Mouse (Mus musculus) adrenal gland, adult 8-10 months (tissue): Measurements from ENCODE around the gene Parp8. TPM values are rescaled to one million over a fixed set of nuclear protein-coding genes. Genes with fewer than 3 reads are reported as not detected.

Experiments
- DNase-seq: peaks from one replicate; pipeline ENCODE4 v3.0.0; 2022
- total RNA-seq, 4 experiments: library from RNA; stranded (reverse); gene quantifications; 2 replicates each; pipeline ENCODE4 v1.2.4; 2022

Gene Parp8
- total RNA-seq, 4 experiments from 2014 or later = 9.7 to 23.7 (median 16.7) TPM

DNA sequence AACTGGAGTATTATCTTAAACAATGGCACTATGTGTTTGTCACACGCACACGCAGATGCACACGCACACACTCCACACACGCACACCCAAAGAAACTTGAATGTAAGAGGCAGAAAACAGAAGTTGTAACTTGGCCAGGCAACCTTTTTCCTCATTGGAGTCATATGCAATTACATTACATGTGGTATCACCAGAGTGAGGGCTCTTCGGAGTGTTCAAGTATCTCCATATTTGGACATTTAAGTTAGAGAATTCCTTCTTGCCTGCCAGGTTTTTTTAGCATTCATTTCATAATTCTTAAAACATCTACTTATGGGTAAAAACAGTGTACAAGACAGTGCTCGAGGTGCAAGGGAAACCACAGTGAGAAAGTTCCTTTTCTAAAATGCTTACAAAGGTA lies 6.7 kb downstream of the Parp8 start:
- no peak for DNase-seq

- no peak for DNase-seq
Observed at GRCm38 (mm10) chr13:117013516-117013915, 11.8 kb downstream of the Parp8 start.

DNA sequence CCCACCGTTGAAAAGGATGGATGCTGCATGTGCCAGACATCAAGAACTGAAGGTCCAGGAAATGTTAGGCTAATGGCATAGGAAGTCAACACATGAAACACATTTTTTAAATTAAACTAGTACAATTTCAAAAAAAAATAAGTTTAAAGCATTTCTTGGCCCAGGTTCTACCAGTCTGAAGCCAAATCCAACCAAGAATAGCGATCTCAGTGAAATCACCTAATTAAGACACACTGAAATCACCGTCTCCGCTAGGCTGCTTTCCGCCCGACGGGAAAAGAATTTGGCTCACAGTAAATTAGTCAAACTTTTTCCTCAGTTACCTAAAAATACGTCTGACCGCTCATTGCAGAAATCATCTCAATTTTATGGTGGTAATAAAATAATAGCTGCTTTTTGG lies 13.3 kb downstream of the Parp8 start:
- no peak for DNase-seq

- DNase-seq = no peak
Observed at GRCm38 (mm10) chr13:117010143-117010542, 15.2 kb downstream of the Parp8 start.

- DNase-seq = no peak
Observed at GRCm38 (mm10) chr13:117008021-117009015, 17.0 kb downstream of the Parp8 start.

DNA sequence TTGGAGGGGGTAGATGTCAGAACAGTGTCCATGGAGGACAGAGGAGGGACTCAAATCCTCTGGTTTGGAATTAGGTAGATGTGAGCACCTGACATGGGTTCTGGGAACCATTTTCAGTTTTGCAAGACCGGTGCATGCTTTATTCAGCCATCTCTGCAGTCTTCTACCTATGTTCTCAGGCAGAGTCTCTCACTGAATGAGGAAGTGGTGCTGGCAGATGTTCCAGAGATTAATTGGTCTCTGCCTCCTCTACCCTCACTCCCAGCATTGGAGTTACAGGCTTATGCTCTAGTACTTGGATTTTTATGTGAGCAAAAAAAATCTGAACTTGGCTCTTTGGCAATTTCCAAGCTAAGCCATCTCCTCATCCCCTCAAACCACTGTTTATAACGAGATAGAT lies 17.8 kb downstream of the Parp8 start:
- no peak for DNase-seq

GRCm38 (mm10) chr13:117006638-117007037 lies 18.7 kb downstream of the Parp8 start:
- DNase-seq = no peak

DNA sequence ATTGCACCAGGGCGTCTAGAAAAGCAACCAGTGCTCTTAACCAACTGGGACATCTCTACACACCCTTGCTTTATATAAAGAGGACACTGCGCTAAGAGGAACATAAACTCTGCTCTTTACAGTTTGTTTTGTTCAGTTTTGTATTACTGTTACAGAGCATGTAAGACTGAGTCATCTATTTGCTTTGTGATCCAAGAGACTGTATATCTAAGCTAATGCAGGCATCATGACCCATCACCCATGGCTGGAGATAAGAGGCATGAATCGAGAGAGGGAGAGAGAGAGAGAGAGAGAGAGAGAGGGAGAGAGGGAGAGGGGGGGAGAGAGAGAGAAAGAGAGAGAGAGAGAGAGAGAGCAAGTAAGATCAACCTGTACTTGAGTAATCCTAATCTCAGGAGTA lies 24.8 kb downstream of the Parp8 start:
- no peak for DNase-seq

DNA sequence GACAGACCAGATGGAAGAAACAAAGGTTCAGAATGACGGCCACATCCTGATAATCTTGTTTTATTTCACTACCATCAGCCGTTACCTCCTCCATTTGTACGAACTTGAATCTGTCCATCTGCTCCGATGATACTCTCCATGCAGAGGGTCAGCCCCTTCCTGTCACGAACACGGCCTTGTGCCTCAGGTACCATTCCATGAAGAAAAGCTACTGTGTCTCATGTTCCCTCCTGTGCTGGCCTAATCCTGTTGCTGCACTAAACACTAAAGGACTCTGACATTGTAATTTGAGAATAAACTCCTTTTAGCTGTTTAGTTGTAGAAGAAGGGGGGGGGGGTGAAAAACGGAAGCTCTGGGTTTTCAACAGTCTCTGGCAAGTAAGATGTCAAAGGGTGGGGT lies 33.8 kb downstream of the Parp8 start:
- no peak for DNase-seq

GRCm38 (mm10) chr13:116990327-116990726 lies 35.0 kb downstream of the Parp8 start:
- no peak for DNase-seq

DNA sequence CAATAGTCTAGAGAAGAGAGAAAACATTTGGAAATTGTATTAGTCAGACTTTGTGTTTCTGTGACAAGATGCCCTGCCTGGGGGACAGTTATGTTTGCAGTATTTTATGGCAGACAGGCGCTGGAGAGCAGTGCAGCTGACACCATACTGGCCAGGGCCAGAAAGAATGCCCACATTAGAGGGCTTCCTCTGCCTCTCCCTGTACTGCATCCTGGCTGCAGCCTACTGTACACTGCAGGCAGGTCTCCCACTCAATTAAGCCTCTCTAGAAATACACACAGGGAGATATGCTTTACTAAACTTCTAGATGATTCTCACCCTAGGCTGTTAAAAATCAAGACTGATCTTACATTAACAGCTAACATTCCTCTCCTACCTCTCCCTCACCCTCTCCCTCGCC lies 36.6 kb downstream of the Parp8 start:
- DNase-seq = no peak

GRCm38 (mm10) chr13:116988208-116988607 lies 37.1 kb downstream of the Parp8 start:
- no peak for DNase-seq

GRCm38 (mm10) chr13:116987284-116987683 lies 38.1 kb downstream of the Parp8 start:
- no peak for DNase-seq

DNA sequence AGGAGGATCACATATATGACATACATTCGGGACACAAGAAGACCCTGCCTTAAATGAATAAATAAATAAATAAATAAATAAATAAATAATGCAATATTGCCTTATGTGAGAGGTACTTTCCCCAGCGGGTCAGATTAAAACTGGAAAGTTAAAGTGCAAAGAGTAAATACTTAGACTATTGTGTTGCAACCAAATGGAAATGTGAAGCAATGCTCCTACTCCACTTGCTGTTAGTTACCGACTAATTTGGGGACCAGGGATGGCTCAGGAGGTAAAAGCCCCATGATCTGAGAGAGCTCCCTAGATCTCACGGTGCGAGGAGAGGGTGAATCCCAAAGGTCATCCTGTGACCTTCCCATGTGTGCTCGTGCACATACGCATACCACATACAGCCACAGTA lies 38.7 kb downstream of the Parp8 start:
- DNase-seq = no peak

GRCm38 (mm10) chr13:116974081-116974860 lies 51.1 kb downstream of the Parp8 start:
- DNase-seq = no peak

GRCm38 (mm10) chr13:116973491-116973890 lies 51.8 kb downstream of the Parp8 start:
- DNase-seq = no peak

- no peak for DNase-seq
Observed at GRCm38 (mm10) chr13:116972036-116972611, 53.2 kb downstream of the Parp8 start.

- no peak for DNase-seq
Observed at GRCm38 (mm10) chr13:116970706-116971428, 54.5 kb downstream of the Parp8 start.

DNA sequence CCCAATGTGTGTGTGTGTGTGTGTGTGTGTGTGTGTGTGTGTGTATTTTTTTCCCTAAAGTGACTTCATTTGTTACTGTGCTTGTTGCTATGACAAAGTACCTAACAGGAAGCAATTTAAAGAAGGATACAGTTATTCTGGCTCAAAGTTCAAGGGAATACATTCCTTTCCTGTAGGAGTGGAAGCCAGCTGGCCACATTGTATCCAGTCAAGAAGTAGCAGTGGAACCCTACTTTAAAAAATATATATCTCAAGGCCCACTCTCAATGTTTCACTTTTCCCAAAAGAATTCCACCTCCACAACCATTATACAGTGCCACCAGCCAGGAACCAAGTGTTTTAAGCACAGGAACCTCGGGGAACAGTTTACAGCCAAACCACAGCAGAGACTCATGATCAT lies 55.7 kb downstream of the Parp8 start:
- DNase-seq = no peak

DNA sequence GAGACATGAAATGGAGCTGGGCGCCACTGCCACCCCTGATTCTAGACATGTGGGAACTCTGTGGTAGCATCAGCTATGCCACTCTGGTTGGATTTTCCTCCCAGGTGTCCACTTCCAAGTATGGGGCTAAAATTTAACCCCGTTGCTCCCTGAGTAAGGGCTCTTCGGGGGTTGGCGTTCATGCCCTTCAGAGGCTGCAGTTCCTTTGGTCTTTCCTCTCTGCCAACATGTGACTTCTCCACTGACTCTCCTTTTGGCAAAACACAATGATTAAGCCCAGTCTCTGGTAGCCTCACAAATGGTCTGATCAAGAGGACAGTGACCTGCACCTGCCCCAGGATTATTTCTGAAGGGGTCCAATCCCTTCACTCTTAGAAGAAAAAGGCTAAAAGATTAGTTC lies 56.4 kb downstream of the Parp8 start:
- no peak for DNase-seq

- DNase-seq = no peak
Observed at GRCm38 (mm10) chr13:116967459-116967858, 57.9 kb downstream of the Parp8 start.
